Mouse (Mus musculus) hindbrain, embryonic 16.5 days (tissue): ENCODE measurements at regions not wholly inside any gene's neighbourhood (a gene's known extent, or its start where the extent isn't known, plus 50 kb on each side); places are given as distances from the start of the nearest gene placed in this dataset.

ENCODE experiments used
- ATAC-seq: fragments of 200-750 bp; cut with Nextera tagmentation; 2 replicates; pipeline ENCODE4 v1.8.0; 2017; ENCODE audit warnings: moderate TSS enrichment, moderate library complexity
- H3K27ac ChIP-seq: fragments of 300-500 bp; sonication (generic); 2 replicates; pipeline ENCODE4 v1.5.1; 2014; ENCODE audit warnings: low read depth, mild to moderate bottlenecking, control low read depth, low read length, moderate library complexity
- H3K27me3 ChIP-seq: fragments of 300-500 bp; sonication (generic); replicated peaks from 2 replicates; pipeline ENCODE4 v1.6.1; 2014; ENCODE audit warnings: low read length; ENCODE audit not compliant: control insufficient read depth, insufficient read depth
- H3K36me3 ChIP-seq: fragments of 300-500 bp; sonication (generic); 2 replicates; pipeline ENCODE4 v1.6.1; 2014; ENCODE audit warnings: mild to moderate bottlenecking, low read length, moderate library complexity, mixed read lengths; ENCODE audit not compliant: control insufficient read depth, insufficient read depth
- H3K4me1 ChIP-seq: fragments of 300-500 bp; sonication (generic); 2 replicates; pipeline ENCODE4 v1.6.1; 2014; ENCODE audit warnings: low read depth, low read length; ENCODE audit not compliant: control insufficient read depth, insufficient read depth
- H3K4me2 ChIP-seq: fragments of 300-500 bp; sonication (generic); 2 replicates; pipeline ENCODE4 v1.6.1; 2014; ENCODE audit warnings: mild to moderate bottlenecking, low read length, control low read depth, moderate library complexity
- H3K4me3 ChIP-seq: fragments of 300-500 bp; sonication (generic); 2 replicates; pipeline ENCODE4 v1.5.1; 2014; ENCODE audit warnings: mild to moderate bottlenecking, low read length, control low read depth, moderate library complexity
- H3K9ac ChIP-seq: fragments of 300-500 bp; sonication (generic); 2 replicates; pipeline ENCODE4 v1.6.1; 2014; ENCODE audit warnings: low read depth, mild to moderate bottlenecking, control low read depth, low read length, moderate library complexity
- H3K9me3 ChIP-seq: fragments of 300-500 bp; sonication (generic); 2 replicates; pipeline ENCODE4 v1.6.1; 2014; ENCODE audit warnings: mild to moderate bottlenecking, low read length, moderate library complexity; ENCODE audit not compliant: control insufficient read depth
- WGBS: fragments of 180-500 bp; shearing (Covaris S2); extraction: QIAGEN DNeasy Blood & Tissue Kit; methylation state at CpG from one replicate; pipeline ENCODE4 v1.1.7; 2014; 5-methylcytosine and 5-hydroxymethylcytosine counted together

DNA sequence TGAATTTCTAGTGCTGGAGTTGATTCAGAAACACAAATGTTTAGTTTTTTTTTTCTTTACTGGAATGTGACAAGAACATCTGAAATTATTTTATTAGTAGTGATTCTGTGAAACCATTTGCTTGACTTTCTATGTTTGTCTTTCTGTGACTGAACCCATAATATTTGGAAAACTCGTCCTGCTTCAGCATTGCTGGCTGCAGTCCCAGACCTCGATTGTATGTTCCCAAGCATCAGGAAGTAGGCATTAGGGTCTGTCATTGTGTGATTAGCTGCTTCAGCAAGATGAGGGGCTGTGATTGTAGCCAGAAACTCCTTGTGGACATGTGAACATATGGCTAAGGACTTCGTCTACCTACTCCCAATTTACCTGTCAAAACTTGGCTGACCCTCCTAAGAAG, 122.2 kb upstream of the Zwint start:
- H3K36me3 ChIP-seq = no peaks in the 10 kb centered on the region
- H3K27me3 ChIP-seq = no peaks in the 10 kb centered on the region
- 58% methylated on average over 3 of the region's 3 CpGs for WGBS
- H3K4me2 ChIP-seq = no peak overlapping the region
- no peaks in the 10 kb centered on the region for H3K4me1 ChIP-seq
- no peak overlapping the region for H3K9ac ChIP-seq
- no peak for ATAC-seq
- no peak overlapping the region for H3K4me3 ChIP-seq
- no peaks in the 10 kb centered on the region for H3K9me3 ChIP-seq
- H3K27ac ChIP-seq = no peak overlapping the region

DNA sequence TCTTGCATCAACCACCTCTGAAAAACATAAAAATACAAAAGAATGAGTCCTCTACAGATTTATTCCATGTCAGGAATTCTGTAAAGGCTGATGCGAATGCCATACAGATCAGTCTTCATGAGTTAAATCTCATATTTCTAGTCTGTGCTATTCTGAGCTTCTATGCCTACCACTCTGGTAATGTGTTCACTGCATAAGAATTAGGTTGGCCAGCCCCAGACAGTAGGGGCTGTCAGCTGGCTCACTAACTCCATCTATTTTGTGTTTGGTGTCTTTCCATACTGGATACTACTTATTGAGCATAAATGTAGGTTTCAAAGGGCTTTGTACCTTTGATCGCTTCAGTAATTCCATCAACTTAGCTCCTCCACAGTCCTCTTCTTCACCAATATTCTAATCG, 121.2 kb upstream of the Zwint start:
- Histone ChIP-seq H3K36me3 (no peaks in the 10 kb centered on the region), H3K4me3 (no peak overlapping the region), H3K27me3 (no peaks in the 10 kb centered on the region), H3K9ac (no peak overlapping the region), H3K4me1 (no peaks in the 10 kb centered on the region), H3K9me3 (no peaks in the 10 kb centered on the region), H3K27ac (no peak overlapping the region), H3K4me2 (no peak overlapping the region)
- 79% methylated on average over 3 of the region's 3 CpGs for WGBS
- ATAC-seq = no peak

DNA sequence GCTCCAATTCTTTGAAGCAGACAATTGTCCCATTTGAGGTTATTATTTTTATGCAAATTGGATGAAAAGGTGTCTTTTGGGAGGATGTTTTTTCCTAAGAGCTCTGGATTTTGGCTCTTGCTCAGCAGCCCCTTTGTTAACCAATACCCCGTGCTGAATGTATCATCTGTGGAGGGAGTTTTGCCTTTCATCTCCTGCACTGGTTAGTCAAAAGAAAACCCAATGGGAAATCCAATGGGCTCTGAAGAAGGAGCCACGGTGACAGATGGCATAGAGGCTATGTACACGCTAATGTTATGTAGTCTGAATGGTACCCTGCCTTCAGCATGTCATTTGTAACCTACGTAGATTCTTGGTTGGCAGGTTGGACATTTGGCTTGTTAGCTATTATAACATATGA, 120.8 kb upstream of the Zwint start:
- H3K27me3 ChIP-seq = no peaks in the 10 kb centered on the region
- H3K9me3 ChIP-seq = no peaks in the 10 kb centered on the region
- H3K27ac ChIP-seq = no peak overlapping the region
- H3K4me2 ChIP-seq = no peak overlapping the region
- 76% methylated on average over 4 of the region's 4 CpGs for WGBS
- H3K9ac ChIP-seq = no peak overlapping the region
- no peaks in the 10 kb centered on the region for H3K4me1 ChIP-seq
- no peak for ATAC-seq
- H3K4me3 ChIP-seq = no peak overlapping the region
- no peaks in the 10 kb centered on the region for H3K36me3 ChIP-seq

DNA sequence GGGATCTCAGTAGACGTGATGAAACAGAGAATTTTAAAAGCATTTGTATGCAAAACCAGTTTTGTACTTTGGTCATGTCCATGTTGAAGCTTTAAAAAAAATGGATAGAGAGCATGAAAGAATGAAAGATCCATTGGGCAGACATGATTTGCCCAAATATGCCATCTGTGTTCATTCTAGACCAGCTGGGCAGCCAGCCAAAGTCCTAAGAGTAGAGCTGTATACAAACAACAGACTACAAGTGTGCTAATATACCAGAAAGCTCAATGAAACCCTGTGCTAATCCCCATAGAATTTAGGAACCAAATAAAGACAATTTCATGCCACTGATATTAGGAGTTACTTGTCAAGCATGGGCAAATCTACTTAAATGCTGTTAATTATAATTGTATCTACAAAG, 105.1 kb upstream of the Zwint start:
- H3K4me2 ChIP-seq = no peak overlapping the region
- WGBS = 62% methylated on average over 1 of the region's 1 CpGs
- H3K9me3 ChIP-seq = no peaks in the 10 kb centered on the region
- no peaks in the 10 kb centered on the region for H3K36me3 ChIP-seq
- H3K9ac ChIP-seq = no peak overlapping the region
- H3K4me1 ChIP-seq = no peaks in the 10 kb centered on the region
- H3K27ac ChIP-seq = no peak overlapping the region
- H3K27me3 ChIP-seq = no peaks in the 10 kb centered on the region
- H3K4me3 ChIP-seq = no peak overlapping the region
- ATAC-seq = peak; percentile 56

DNA sequence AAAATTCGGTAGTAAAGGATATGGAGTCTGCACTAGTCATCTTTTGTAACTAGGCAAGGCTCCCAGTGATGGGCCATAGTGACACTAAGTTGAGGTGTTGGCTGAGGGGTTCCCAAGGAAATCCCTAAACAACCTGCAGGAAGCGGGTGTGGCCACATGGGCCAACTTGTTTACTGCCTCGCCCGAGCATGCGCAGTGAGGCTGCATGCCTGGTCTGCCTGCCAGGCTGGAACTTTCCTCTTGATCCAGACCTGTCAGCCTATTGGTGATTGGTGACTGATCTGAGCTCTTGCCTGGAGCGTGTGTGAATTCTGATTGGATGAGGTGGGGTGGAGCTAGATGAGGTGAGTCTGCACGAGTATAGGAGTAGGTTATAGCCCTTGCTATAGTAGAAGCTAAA, 103.1 kb upstream of the Zwint start:
- no peak overlapping the region for H3K4me3 ChIP-seq
- 86% methylated on average over 7 of the region's 7 CpGs for WGBS
- no peak for ATAC-seq
- no peak overlapping the region for H3K4me2 ChIP-seq
- no peaks in the 10 kb centered on the region for H3K4me1 ChIP-seq
- no peak overlapping the region for H3K9ac ChIP-seq
- H3K27ac ChIP-seq = no peak overlapping the region
- no peaks in the 10 kb centered on the region for H3K36me3 ChIP-seq
- H3K9me3 ChIP-seq = no peaks in the 10 kb centered on the region
- H3K27me3 ChIP-seq = no peaks in the 10 kb centered on the region

- 42% methylated on average over 9 of the region's 9 CpGs for WGBS
- Histone ChIP-seq H3K4me2 (no peak overlapping the region), H3K27ac (no peak overlapping the region), H3K4me1 (no peaks in the 10 kb centered on the region), H3K27me3 (no peaks in the 10 kb centered on the region), H3K36me3 (no peaks in the 10 kb centered on the region), H3K9me3 (no peaks in the 10 kb centered on the region), H3K4me3 (no peak overlapping the region), H3K9ac (no peak overlapping the region)
- no peak for ATAC-seq
Measured at GRCm38 (mm10) chr10:72573991-72574652, 80.5 kb upstream of the Zwint start.

DNA sequence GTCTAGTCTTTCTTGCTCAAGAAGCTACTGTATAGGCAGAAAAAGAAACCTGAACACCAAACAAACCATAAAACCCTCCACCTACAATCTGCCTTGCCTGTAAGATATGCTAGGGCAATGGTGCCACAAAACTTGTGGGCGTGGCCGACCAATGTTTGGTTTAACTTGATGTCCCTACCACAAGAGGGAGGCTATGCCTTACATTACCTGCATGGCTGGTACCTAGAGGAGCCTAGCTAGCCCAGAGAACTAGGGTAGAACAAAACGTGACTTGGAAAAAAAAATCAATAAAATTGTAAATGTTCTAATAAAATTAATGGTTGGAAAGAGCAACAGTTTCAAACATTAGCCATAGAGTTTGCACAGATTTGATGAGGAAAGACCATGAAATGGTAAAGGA, 76.9 kb upstream of the Zwint start:
- no peaks in the 10 kb centered on the region for H3K27me3 ChIP-seq
- H3K4me2 ChIP-seq = no peak overlapping the region
- H3K4me3 ChIP-seq = no peak overlapping the region
- H3K9me3 ChIP-seq = no peaks in the 10 kb centered on the region
- ATAC-seq = no peak
- H3K4me1 ChIP-seq = no peaks in the 10 kb centered on the region
- H3K9ac ChIP-seq = no peak overlapping the region
- no peak overlapping the region for H3K27ac ChIP-seq
- no peaks in the 10 kb centered on the region for H3K36me3 ChIP-seq
- 89% methylated on average over 3 of the region's 3 CpGs for WGBS

- no peaks in the 10 kb centered on the region for H3K9me3 ChIP-seq
- H3K4me2 ChIP-seq = no peak overlapping the region
- H3K36me3 ChIP-seq = no peaks in the 10 kb centered on the region
- 55% methylated on average over 7 of the region's 7 CpGs for WGBS
- no peak for ATAC-seq
- H3K4me1 ChIP-seq = no peaks in the 10 kb centered on the region
- no peak overlapping the region for H3K27ac ChIP-seq
- no peak overlapping the region for H3K4me3 ChIP-seq
- no peak overlapping the region for H3K9ac ChIP-seq
- H3K27me3 ChIP-seq = no peaks in the 10 kb centered on the region
Measured at GRCm38 (mm10) chr10:72578501-72578900, 76.1 kb upstream of the Zwint start.

- Histone ChIP-seq H3K36me3 (no peaks in the 10 kb centered on the region), H3K4me1 (no peaks in the 10 kb centered on the region), H3K9me3 (no peaks in the 10 kb centered on the region), H3K27ac (no peak overlapping the region), H3K4me2 (no peak overlapping the region), H3K27me3 (no peaks in the 10 kb centered on the region), H3K9ac (no peak overlapping the region), H3K4me3 (no peak overlapping the region)
- 87% methylated on average over 4 of the region's 4 CpGs for WGBS
- ATAC-seq = no peak
Measured at GRCm38 (mm10) chr10:72581311-72581710, 73.3 kb upstream of the Zwint start.

DNA sequence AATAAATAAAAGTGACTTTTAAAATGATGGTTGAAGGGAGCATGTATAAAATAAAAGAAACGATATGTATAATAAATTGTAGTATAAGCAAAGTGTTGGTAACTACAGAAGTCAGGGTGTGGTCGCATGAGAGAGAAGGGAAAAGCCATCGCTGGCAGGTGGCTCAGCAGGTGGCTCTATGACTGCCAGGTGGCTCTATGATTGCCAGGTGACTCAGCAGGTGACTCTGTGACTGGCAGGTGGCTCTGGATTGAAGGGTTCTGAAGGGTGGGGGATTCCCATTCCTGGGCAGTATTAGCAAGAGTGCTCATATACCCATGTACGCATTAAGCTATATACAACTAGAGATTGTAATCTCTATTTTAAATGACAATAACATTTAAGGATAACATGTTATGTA, 66.1 kb upstream of the Zwint start:
- H3K4me2 ChIP-seq = no peak overlapping the region
- H3K27ac ChIP-seq = no peak overlapping the region
- no peak overlapping the region for H3K9ac ChIP-seq
- no peak overlapping the region for H3K4me3 ChIP-seq
- no peaks in the 10 kb centered on the region for H3K9me3 ChIP-seq
- no peaks in the 10 kb centered on the region for H3K4me1 ChIP-seq
- WGBS = 88% methylated on average over 4 of the region's 4 CpGs
- no peaks in the 10 kb centered on the region for H3K36me3 ChIP-seq
- no peak for ATAC-seq
- no peaks in the 10 kb centered on the region for H3K27me3 ChIP-seq
